ENCODE assay signal across 8 mouse cellular contexts in the genomic region with DNA sequence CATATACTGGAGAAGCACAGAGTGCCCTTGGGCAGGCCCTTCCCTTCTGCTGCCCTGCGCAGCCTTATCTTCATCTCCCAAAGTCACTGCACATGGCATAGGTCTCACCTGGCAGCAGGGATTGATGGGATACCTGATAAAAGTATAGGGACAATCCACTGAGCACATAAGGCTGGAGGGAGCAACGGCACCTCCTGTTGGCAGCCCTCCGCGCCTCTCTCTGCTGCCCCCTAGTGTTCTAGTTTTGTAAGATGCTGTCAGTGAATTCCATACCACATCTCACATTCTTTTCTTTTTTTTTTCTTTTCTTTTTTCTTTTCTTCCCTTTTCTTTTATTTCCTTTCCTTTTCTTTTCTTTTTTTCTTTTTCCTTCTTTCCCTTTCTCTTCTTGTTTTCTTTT.
DNase-seq lines count a peak whose midpoint lies in the region; ATAC-seq and TF ChIP-seq lines count a peak whose summit lies in the region.

No protein-coding gene starts in this region.

- no peaks in the 10 kb centered on the region for H3K36me3 ChIP-seq in hindbrain, embryonic 11.5 days (ENCODE audit: control insufficient read depth, insufficient read depth, low read length)
- H3K36me3 ChIP-seq in hindbrain, embryonic 12.5 days, result no peaks in the 10 kb centered on the region
- no peaks in the 10 kb centered on the region for H3K36me3 ChIP-seq in embryonic facial prominence, embryonic 11.5 days (replicated peaks; ENCODE audit: control insufficient read depth, insufficient read depth, low read depth, low read length)

- no peaks in the 10 kb centered on the region for H3K9me3 ChIP-seq in hindbrain, embryonic 11.5 days (ENCODE audit: control insufficient read depth, low read length)
- no peaks in the 10 kb centered on the region for H3K9me3 ChIP-seq in hindbrain, embryonic 12.5 days (replicated peaks)
- no peaks in the 10 kb centered on the region for H3K9me3 ChIP-seq in embryonic facial prominence, embryonic 11.5 days (replicated peaks; ENCODE audit: control insufficient read depth, low read length)

- H3K4me3 ChIP-seq in hindbrain, embryonic 11.5 days (ENCODE audit: low read depth, low read length), result no peak overlapping the region
- no peak overlapping the region for H3K4me3 ChIP-seq in hindbrain, embryonic 12.5 days
- no peak overlapping the region for H3K4me3 ChIP-seq in embryonic facial prominence, embryonic 11.5 days (ENCODE audit: low read depth, low read length)
- no peak overlapping the region for H3K4me3 ChIP-seq in left cerebral cortex, adult 2 months

- no peak for ATAC-seq in hindbrain, embryonic 11.5 days (ENCODE audit: low FRiP score)
- ATAC-seq in hindbrain, embryonic 12.5 days (ENCODE audit: low FRiP score), result no peak
- no peak for ATAC-seq in embryonic facial prominence, embryonic 11.5 days (replicated peaks; ENCODE audit: insufficient number of reproducible peaks, low FRiP score, low TSS enrichment, low read depth)

- peak; percentile 78 for DNase-seq in hindbrain, embryonic 11.5 days (ENCODE audit: low spot score)
- peak; percentile 49 to 66 for DNase-seq in CD8-positive naive resting alpha-beta T cell, adult 2 months (ENCODE audit: low read depth in 2 of 2, low spot score in 2 of 2)
- peak; percentile 23 for DNase-seq in adrenal gland, postnatal 25 days
- DNase-seq in embryonic facial prominence, embryonic 11.5 days (ENCODE audit: low spot score), result peak; percentile 72
- DNase-seq in left cerebral cortex, adult 2 months (ENCODE audit: extremely low spot score in 1 of 2, low spot score in 2 of 2), result peak; percentile 59 to 64
- peak; percentile 23 to 43 for DNase-seq in natural killer cell, adult 2 months (ENCODE audit: low spot score in 2 of 2)
- peak; percentile 70 for DNase-seq in thymus, postnatal 4 days

- H3K27me3 ChIP-seq in hindbrain, embryonic 11.5 days (ENCODE audit: control insufficient read depth, insufficient read depth, low read length), result no peaks in the 10 kb centered on the region
- no peaks in the 10 kb centered on the region for H3K27me3 ChIP-seq in hindbrain, embryonic 12.5 days
- no peaks in the 10 kb centered on the region for H3K27me3 ChIP-seq in embryonic facial prominence, embryonic 11.5 days (ENCODE audit: control insufficient read depth, insufficient read depth, low read length)

- no peak overlapping the region for H3K4me2 ChIP-seq in hindbrain, embryonic 11.5 days (replicated peaks; ENCODE audit: low read depth, low read length)
- H3K4me2 ChIP-seq in hindbrain, embryonic 12.5 days (replicated peaks), result no peak overlapping the region
- no peak overlapping the region for H3K4me2 ChIP-seq in embryonic facial prominence, embryonic 11.5 days (ENCODE audit: low read depth, low read length)

- intact Hi-C loops in left cerebral cortex, adult 2 months (cut with DNase I), result no loop called here

- no peaks in the 10 kb centered on the region for H3K4me1 ChIP-seq in hindbrain, embryonic 11.5 days (replicated peaks; ENCODE audit: control insufficient read depth, insufficient read depth, low read length)
- H3K4me1 ChIP-seq in hindbrain, embryonic 12.5 days, result no peaks in the 10 kb centered on the region
- no peaks in the 10 kb centered on the region for H3K4me1 ChIP-seq in embryonic facial prominence, embryonic 11.5 days (ENCODE audit: control insufficient read depth, insufficient read depth, low read length)

- WGBS in hindbrain, embryonic 11.5 days, result 13% methylated on average over 4 of the region's 4 CpGs
- WGBS in hindbrain, embryonic 12.5 days, result 13% methylated on average over 4 of the region's 4 CpGs
- 11% methylated on average over 4 of the region's 4 CpGs for WGBS in embryonic facial prominence, embryonic 11.5 days

- no peak overlapping the region for H3K9ac ChIP-seq in hindbrain, embryonic 11.5 days (ENCODE audit: low read depth, low read length)
- H3K9ac ChIP-seq in hindbrain, embryonic 12.5 days, result no peak overlapping the region
- no peak overlapping the region for H3K9ac ChIP-seq in embryonic facial prominence, embryonic 11.5 days (replicated peaks; ENCODE audit: low read length)

- H3K27ac ChIP-seq in hindbrain, embryonic 11.5 days (ENCODE audit: low read depth, low read length), result no peak overlapping the region
- H3K27ac ChIP-seq in hindbrain, embryonic 12.5 days, result no peak overlapping the region
- H3K27ac ChIP-seq in embryonic facial prominence, embryonic 11.5 days (replicated peaks; ENCODE audit: low read depth, low read length), result no peak overlapping the region
- H3K27ac ChIP-seq in left cerebral cortex, adult 2 months, result no peak overlapping the region

- peak; percentile 94 for TF ChIP-seq CTCF in left cerebral cortex, adult 2 months (IDR thresholded peaks at IDR 0.05)

Comparison
In these comparisons a context has a peak if more than half of its experiments do, and no peak if none do; other contexts are left out.
1. DNase-seq: peak in every context shown above with its lines; median percentile 78 in hindbrain, embryonic 11.5 days; 72 in embryonic facial prominence, embryonic 11.5 days; 70 in thymus, postnatal 4 days; 62 in left cerebral cortex, adult 2 months; 58 in CD8-positive naive resting alpha-beta T cell, adult 2 months; 33 in natural killer cell, adult 2 months; 23 in adrenal gland, postnatal 25 days.